Mouse (Mus musculus) macrophage (primary cell): Measurements from ENCODE around the gene Gli2. TPM values are rescaled to one million over a fixed set of nuclear protein-coding genes. Genes with fewer than 3 reads are reported as not detected.

Experiments
- H3K27ac ChIP-seq: fragments of 350-480 bp; formaldehyde crosslinking; 2 replicates; pipeline ENCODE4 v1.9.0; 2021
- H3K36me3 ChIP-seq: fragments of 350-480 bp; formaldehyde crosslinking; 2 replicates; pipeline ENCODE4 v1.9.0; 2021; ENCODE audit errors: inconsistent target
- H3K4me3 ChIP-seq: fragments of 350-480 bp; formaldehyde crosslinking; 2 replicates; pipeline ENCODE4 v1.9.0; 2021; ENCODE audit errors: inconsistent target
- H3K79me2 ChIP-seq: fragments of 350-480 bp; formaldehyde crosslinking; 2 replicates; pipeline ENCODE4 v1.9.0; 2021; ENCODE audit errors: inconsistent target
- WGBS: methylation state at CpG from one replicate; pipeline ENCODE4 v1.1.7; 2026; ENCODE audit warnings: inconsistent platforms; ENCODE audit not compliant: missing documents; 5-methylcytosine and 5-hydroxymethylcytosine counted together
- polyA plus RNA-seq: library from polyadenylated mRNA; stranded (reverse); fragments of 250-400 nt; gene quantifications from 3 replicates; pipeline ENCODE4 v1.2.4, GENCODE M21; 2018; ENCODE audit warnings: inconsistent platforms

Gli2 gene
- polyA plus RNA-seq, 1 experiment from 2014 or later: not detected

- no peak overlapping the region for H3K4me3 ChIP-seq
- no peaks in the 10 kb centered on the region for H3K36me3 ChIP-seq
- H3K27ac ChIP-seq: no peak overlapping the region
- H3K79me2 ChIP-seq: no peaks in the 10 kb centered on the region
- 88% methylated on average over 7 of the region's 8 CpGs for WGBS
Observed at GRCm38 (mm10) chr1:118994482-118995105, 58.8 kb downstream of the Gli2 start.

GRCm38 (mm10) chr1:118993775-118994174 is 59.6 kb downstream of the Gli2 start:
- Histone ChIP-seq H3K36me3 (no peaks in the 10 kb centered on the region), H3K27ac (no peak overlapping the region), H3K79me2 (no peaks in the 10 kb centered on the region), H3K4me3 (no peak overlapping the region)
- WGBS: 42% methylated on average over 5 of the region's 5 CpGs

GRCm38 (mm10) chr1:118988331-118988730 is 65.1 kb downstream of the Gli2 start:
- no peak overlapping the region for H3K4me3 ChIP-seq
- H3K27ac ChIP-seq: no peak overlapping the region
- H3K79me2 ChIP-seq: no peaks in the 10 kb centered on the region
- WGBS: 86% methylated on average over 6 of the region's 6 CpGs
- no peaks in the 10 kb centered on the region for H3K36me3 ChIP-seq

DNA sequence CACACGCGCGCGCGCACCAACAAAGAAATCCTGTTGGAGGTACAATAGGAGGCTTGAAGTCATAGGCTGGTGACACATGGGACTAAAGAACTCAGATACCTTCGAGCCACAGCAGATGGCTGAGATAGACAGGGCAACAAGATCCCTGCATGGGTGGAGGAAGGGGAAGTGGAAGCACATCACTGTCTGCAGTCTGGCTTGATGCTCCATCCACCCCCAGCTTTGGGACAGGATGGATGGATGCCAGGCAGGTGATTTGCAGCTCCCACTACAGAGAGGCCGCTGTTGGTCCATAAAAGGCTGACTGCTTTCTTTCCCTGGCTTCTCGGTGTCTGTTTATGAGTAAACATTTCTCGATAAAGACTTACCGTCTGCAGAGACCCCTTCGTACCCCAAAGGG is 65.9 kb downstream of the Gli2 start:
- Histone ChIP-seq H3K27ac (no peak overlapping the region), H3K4me3 (no peak overlapping the region), H3K36me3 (no peaks in the 10 kb centered on the region), H3K79me2 (no peaks in the 10 kb centered on the region)
- 83% methylated on average over 6 of the region's 11 CpGs for WGBS

GRCm38 (mm10) chr1:118983389-118983788 is 70.0 kb downstream of the Gli2 start:
- no peak overlapping the region for H3K27ac ChIP-seq
- H3K79me2 ChIP-seq: no peaks in the 10 kb centered on the region
- H3K4me3 ChIP-seq: no peak overlapping the region
- 83% methylated on average over 2 of the region's 2 CpGs for WGBS
- no peaks in the 10 kb centered on the region for H3K36me3 ChIP-seq

- WGBS: 59% methylated on average over 5 of the region's 5 CpGs
- H3K4me3 ChIP-seq: no peak overlapping the region
- H3K79me2 ChIP-seq: no peaks in the 10 kb centered on the region
- no peaks in the 10 kb centered on the region for H3K36me3 ChIP-seq
- no peak overlapping the region for H3K27ac ChIP-seq
Observed at GRCm38 (mm10) chr1:118982805-118983211, 70.6 kb downstream of the Gli2 start.

DNA sequence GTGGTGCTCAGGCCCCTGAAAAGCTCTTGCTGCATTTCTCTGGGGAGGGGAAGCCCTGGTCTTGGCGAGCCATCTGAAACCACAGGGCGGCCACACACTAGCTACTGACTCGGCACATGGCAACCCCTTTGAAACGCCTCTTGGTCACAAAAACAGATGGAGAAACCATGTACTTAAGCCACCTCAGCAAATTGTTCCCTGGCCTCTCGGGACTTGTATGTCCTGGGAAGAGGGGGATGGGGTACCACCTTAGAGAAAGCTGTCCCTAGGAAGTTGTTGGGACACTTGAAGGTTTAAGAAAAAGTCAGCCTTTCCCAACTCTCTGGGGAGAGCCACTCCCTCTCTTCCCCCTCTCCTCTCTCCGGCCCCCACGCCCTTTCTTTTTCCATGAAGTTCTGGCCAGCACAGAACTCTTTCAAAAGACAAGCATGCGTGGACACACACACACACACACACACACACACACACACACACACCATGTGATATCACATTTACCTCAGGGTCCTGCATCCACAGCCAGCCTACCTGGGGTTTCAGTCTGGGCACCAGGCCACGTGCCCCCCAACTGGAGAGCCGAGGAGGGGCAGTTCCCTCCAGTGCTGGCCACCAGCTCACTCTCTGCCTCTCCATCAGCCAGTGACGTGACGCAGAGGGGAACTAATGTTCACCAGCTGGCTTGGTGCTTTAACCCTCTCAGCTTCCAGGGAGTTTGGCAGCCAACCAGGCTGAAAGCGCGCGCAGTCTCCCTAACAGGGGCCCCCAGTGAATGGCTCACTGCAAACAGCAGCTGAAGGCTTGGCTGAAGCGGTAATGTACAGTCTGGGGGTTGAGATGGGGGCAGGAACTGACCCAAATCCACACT is 71.2 kb downstream of the Gli2 start:
- no peaks in the 10 kb centered on the region for H3K79me2 ChIP-seq
- 11% methylated on average over 16 of the region's 16 CpGs for WGBS
- H3K27ac ChIP-seq: no peak overlapping the region
- no peak overlapping the region for H3K4me3 ChIP-seq
- H3K36me3 ChIP-seq: no peaks in the 10 kb centered on the region

GRCm38 (mm10) chr1:118980636-118981035 is 72.8 kb downstream of the Gli2 start:
- Histone ChIP-seq H3K27ac (no peak overlapping the region), H3K4me3 (no peak overlapping the region), H3K36me3 (no peaks in the 10 kb centered on the region), H3K79me2 (no peaks in the 10 kb centered on the region)
- 33% methylated on average over 7 of the region's 7 CpGs for WGBS

- WGBS: 91% methylated on average over 9 of the region's 9 CpGs
Observed at GRCm38 (mm10) chr1:118976596-118976995, 76.8 kb downstream of the Gli2 start.

DNA sequence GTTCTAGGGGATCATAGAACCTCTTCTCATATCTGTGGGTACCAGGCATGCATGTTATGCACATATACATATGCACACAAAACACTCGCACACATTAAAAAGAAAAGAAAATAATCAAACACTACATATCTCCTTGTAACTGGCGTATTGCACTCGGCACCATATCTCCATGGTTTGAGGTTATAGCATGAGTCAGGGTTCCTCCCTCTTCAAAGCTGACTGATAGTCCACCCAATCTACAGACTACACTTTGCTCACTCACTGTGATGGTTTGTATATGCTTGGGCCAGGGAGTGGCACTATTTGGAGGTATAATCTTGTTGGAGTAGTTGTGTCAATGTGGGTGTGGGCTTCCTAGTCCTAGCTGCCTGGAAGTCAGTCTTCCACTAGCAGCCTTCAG is 78.0 kb downstream of the Gli2 start:
- no peak overlapping the region for H3K4me3 ChIP-seq
- no peaks in the 10 kb centered on the region for H3K36me3 ChIP-seq
- WGBS: 92% methylated on average over 3 of the region's 3 CpGs
- no peak overlapping the region for H3K27ac ChIP-seq
- no peaks in the 10 kb centered on the region for H3K79me2 ChIP-seq

More at GRCm38 (mm10) chr1:118976596-118976995, 76.8 kb downstream of the Gli2 start:
- Histone ChIP-seq H3K79me2 (no peaks in the 10 kb centered on the region), H3K4me3 (no peak overlapping the region), H3K27ac (no peak overlapping the region), H3K36me3 (no peaks in the 10 kb centered on the region)

GRCm38 (mm10) chr1:118970068-118970467 is 83.4 kb downstream of the Gli2 start:
- 90% methylated on average over 2 of the region's 3 CpGs for WGBS
- H3K36me3 ChIP-seq: no peaks in the 10 kb centered on the region
- H3K4me3 ChIP-seq: no peak overlapping the region
- no peak overlapping the region for H3K27ac ChIP-seq
- H3K79me2 ChIP-seq: no peaks in the 10 kb centered on the region

DNA sequence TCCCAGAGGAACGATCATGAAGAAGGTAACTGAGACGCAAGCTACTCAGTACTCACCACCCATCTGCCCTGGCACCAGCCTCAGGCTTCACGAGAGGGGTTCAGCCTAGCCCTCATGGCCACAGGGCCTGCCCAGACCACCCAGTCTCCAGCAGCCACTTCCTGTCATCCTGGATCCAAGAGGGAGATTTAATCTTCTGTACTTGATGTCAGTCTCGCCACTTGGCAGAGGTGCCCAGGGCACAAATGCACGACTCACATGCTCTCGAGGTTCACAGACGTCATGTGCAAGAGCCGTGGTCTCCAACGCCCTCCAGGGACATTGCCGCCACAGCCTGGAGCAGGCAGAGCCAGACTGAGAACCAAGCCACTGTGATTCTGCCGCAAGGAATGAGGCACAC is 84.0 kb downstream of the Gli2 start:
- Histone ChIP-seq H3K79me2 (no peaks in the 10 kb centered on the region), H3K27ac (no peak overlapping the region), H3K36me3 (no peaks in the 10 kb centered on the region), H3K4me3 (no peak overlapping the region)
- WGBS: 89% methylated on average over 11 of the region's 11 CpGs

DNA sequence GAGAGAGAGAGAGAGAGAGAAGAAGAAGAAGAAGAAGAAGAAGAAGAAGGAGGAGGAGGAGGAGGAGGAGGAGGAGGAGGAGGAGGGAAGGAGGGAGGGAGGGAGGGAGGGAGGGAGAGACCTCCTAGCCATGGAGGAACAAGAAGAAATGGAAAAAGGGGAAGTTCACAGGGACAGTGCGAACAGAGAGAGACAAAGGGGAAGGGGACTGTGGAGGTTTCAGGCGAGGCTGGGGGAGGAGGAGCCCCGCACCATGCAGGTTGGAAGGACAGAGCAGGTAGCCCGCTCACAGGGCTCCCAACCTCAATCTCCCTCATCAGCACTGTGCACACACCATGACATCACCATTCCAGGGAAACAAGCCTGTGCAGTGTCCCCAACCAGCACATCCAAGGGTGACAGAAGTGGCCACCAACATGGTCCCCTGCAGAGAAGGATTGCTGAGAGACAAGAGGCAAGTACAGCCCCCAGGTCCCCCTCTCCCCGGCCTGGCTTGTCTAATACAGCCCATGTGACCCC is 84.7 kb downstream of the Gli2 start:
- H3K4me3 ChIP-seq: no peak overlapping the region
- H3K79me2 ChIP-seq: no peaks in the 10 kb centered on the region
- H3K36me3 ChIP-seq: no peaks in the 10 kb centered on the region
- WGBS: 7% methylated on average over 5 of the region's 5 CpGs
- no peak overlapping the region for H3K27ac ChIP-seq

GRCm38 (mm10) chr1:118967976-118968375 is 85.4 kb downstream of the Gli2 start:
- no peak overlapping the region for H3K4me3 ChIP-seq
- H3K27ac ChIP-seq: no peak overlapping the region
- H3K79me2 ChIP-seq: no peaks in the 10 kb centered on the region
- WGBS: 88% methylated on average over 3 of the region's 3 CpGs
- no peaks in the 10 kb centered on the region for H3K36me3 ChIP-seq

- 43% methylated on average over 3 of the region's 3 CpGs for WGBS
- Histone ChIP-seq H3K4me3 (no peak overlapping the region), H3K79me2 (no peaks in the 10 kb centered on the region), H3K36me3 (no peaks in the 10 kb centered on the region), H3K27ac (no peak overlapping the region)
Observed at GRCm38 (mm10) chr1:118967281-118967680, 86.1 kb downstream of the Gli2 start.
